Mouse (Mus musculus) C2C12 (cell line): ENCODE data around the gene Ptpro.

Source experiments
- CTCF ChIP-seq: IDR thresholded peaks from one replicate; pipeline ENCODE4 v1.5.1; 2011; ENCODE audit not compliant: control insufficient read depth, insufficient read depth, insufficient read length
- MAX ChIP-seq: IDR thresholded peaks from one replicate; pipeline ENCODE4 v1.6.1; 2011; ENCODE audit warnings: mild to moderate bottlenecking, control low read depth

DNA sequence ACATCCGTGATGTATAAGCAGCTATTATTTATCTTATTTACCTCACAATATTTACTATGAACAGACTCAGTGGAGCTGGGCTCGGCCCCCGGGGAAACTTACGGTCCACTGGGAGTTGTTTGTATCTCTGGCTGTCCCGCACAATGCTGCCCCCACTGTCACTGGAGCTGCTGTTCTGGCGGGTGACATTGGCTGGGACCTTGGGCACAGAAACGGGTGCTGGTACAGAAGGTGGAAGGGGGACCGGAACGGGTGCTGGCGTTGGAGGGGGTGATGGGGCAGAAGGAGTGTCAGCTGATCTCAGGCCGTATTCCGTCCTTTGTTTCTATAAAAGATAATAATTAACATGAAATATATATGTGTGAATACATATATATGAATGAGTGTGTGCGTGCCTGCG lies 238.0 kb downstream of the Ptpro start:
- TF ChIP-seq CTCF, result no peak
- no peak for TF ChIP-seq MAX
